Mouse (Mus musculus) skeletal muscle tissue, adult 2 months (tissue): ENCODE measurements around the gene Crabp2.

Experiments
- DNase-seq: peaks from one replicate; pipeline ENCODE4 v3.0.0-alpha.2; 2012; ENCODE audit warnings: low read depth, low spot score

Crabp2 gene

GRCm38 (mm10) chr3:87984094-87984493, 35.6 kb downstream of the Crabp2 start:
- no peak for DNase-seq

GRCm38 (mm10) chr3:87985505-87986320, 37.2 kb downstream of the Crabp2 start:
- no peak for DNase-seq

GRCm38 (mm10) chr3:87986868-87987267, 38.4 kb downstream of the Crabp2 start:
- peak; percentile 92 for DNase-seq

- no peak for DNase-seq
Observed at GRCm38 (mm10) chr3:87987633-87988032, 39.2 kb downstream of the Crabp2 start.

GRCm38 (mm10) chr3:87988068-87988467, 39.6 kb downstream of the Crabp2 start:
- DNase-seq = no peak

GRCm38 (mm10) chr3:87989935-87990334, 41.5 kb downstream of the Crabp2 start:
- DNase-seq = no peak

- no peak for DNase-seq
Observed at GRCm38 (mm10) chr3:87993436-87993835, 45.0 kb downstream of the Crabp2 start.

- DNase-seq = no peak
Observed at GRCm38 (mm10) chr3:87995331-87995730, 46.9 kb downstream of the Crabp2 start.

GRCm38 (mm10) chr3:87996401-87996800, 47.9 kb downstream of the Crabp2 start:
- DNase-seq = no peak

- no peak for DNase-seq
Observed at GRCm38 (mm10) chr3:87996971-87997614, 48.6 kb downstream of the Crabp2 start.

- no peak for DNase-seq
Observed at GRCm38 (mm10) chr3:87998747-87999146, 50.3 kb downstream of the Crabp2 start.

- DNase-seq = no peak
Observed at GRCm38 (mm10) chr3:87999243-87999895, 50.9 kb downstream of the Crabp2 start.

- DNase-seq = no peak
Observed at GRCm38 (mm10) chr3:88000181-88000580, 51.7 kb downstream of the Crabp2 start, which contains the start of gene Bcan. Gene Bcan (minus strand): TSS chr3:88000230.

GRCm38 (mm10) chr3:88000816-88001595, 52.5 kb downstream of the Crabp2 start:
- no peak for DNase-seq

- no peak for DNase-seq
Observed at GRCm38 (mm10) chr3:88002291-88002976, 54.0 kb downstream of the Crabp2 start.
